Mouse (Mus musculus): Measurements from ENCODE around the gene Pum3. TPM values are rescaled to one million over a fixed set of nuclear protein-coding genes. Genes with fewer than 3 reads are reported as not detected.
A peak's percentile ranks its signal among the peaks of the same experiment; 100 is the strongest.

Gene Pum3
- total RNA-seq (2021) (100 to 1,000 TPM in 1 of 2 experiments, 10 to 100 TPM in 1; 95.6 to 105 TPM), polyA plus RNA-seq (2012; rRNA removed) (10.7 and 10.9 TPM in 2 replicates)
- long read RNA-seq, transcript Pum3-201 (18 exons, 3,471 nt), result major isoform, 39 of 76 reads
- long read RNA-seq, partial matches to known transcripts, result 32 of 76 reads
- long read RNA-seq, other reads (novel, unspliced or antisense), result 5 of 76 reads

DNA sequence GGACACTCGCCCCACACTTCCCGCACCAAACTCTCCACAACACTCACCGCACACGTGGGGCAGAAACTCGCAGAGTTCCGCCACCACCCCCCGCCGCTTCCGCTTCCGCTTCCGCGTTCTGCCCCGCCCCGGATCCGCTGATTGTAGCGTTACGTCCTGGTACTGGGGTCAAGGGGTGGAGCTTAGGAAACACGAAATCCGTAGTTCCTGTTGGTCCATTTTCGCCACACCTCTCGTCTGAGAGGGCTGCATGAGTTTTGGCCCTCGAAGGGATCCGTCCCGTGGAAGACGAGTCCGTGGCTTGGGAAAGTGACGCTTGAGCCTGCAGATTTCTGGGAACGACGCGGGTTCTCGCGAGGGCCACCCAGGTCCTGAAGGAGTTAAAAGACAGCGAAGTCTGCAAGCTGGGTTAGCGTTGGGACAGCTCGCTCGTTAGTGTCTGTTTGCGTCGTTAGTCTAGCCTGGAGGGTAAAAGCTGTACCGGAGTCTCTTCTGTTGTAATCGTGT, at the start of gene Pum3:
Pum3 (minus strand) TSS at position 81 of the 507 bp plus-strand sequence.
- peak; percentile 98 for DNase-seq

DNA sequence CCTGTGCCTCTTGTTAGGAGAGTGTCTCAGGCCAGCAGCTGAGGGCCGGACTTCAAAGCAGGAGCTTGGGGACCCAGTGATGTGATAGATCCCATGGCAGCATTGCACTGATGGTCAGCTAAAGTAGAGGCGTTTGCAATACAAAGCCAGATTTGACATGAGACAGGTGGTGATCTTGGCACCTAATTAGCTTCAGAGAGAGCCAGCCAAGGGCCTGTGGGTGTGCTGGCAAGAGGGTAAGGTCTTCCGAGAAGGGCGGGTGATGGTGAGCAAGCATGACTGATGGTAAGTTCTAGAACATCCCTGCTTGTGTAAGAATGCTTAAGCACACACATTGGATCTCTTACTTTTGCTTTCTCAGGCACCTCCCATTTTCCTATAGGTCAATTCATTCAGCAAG, 37.1 kb upstream of the Pum3 start:
- DNase-seq, result no peak

DNA sequence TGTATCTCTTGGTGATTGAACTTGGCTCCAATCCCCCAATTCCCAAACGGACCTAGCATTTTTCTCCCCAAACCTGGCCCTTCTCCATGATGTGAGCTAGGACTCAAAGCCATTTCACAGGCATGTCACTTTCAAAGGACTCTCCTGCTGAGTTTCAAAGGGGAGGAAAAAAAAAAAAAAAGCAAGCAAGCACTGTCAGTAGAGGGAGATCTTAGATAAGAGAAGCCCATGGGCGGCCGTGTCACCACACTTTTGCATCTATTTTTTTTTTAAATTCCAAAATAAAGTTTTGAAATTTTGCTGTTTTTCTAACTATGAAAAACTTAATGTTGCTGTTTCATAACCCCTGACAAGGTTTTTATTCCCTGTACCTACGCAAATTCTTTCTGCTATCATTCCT, 33.0 kb upstream of the Pum3 start:
- DNase-seq, result no peak

DNA sequence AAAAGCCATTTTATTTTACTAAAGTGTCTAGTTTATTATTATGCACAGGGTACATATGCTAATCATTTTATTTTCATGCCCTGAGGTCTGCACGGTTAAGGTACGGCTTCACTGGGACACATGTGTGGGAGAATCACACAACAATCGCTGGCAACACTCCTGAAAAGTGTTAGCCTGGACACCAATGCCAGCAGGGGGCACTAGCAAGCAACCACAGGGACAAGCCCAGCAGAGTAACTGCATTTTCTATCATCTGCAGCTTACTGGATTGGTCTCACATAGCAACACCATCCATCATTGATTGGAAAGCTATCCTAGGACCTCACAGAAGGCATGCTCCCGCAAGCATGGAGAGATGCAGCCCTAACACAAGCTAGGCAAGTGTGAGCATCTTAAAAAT, 20.8 kb upstream of the Pum3 start:
- peak; percentile 63 for DNase-seq

DNA sequence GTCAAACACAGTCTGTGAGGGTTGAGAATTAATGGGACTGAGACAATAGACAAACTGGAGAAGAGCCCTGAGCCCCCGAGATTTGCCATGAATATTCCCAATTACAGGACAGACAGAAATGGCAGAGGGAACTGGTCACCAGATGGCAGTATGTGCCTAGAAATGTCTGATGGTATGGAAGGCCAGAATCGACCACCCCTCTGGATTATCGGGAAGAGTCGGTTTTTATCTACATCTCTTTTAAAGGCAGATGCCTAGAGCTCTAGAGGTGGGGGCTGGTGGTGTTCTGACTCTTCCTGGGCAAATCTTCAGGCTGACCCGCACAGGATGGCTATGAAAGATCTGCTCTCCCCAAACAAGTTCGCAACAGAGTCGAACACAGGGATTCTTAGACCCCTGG, 17.9 kb upstream of the Pum3 start:
- DNase-seq, result no peak

DNA sequence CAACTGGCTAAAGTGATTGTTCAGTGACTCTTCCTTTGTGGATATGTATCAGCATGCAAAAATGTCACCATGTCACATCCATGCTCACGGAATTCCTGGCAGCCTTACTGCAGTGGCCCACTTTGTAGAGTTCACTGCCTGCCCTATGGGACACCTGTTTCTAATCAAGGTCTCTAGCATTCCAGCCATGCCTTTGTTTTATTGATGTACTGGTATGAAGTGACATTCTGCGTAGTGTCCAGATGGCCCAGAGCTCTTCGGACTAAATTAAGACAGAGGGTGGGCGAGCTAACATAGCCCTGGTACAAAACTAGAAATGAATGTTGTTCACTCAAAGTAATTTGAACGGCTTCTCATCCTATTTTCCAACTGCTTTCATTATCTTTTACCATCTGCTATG, 11.5 kb upstream of the Pum3 start:
- DNase-seq, result no peak

DNA sequence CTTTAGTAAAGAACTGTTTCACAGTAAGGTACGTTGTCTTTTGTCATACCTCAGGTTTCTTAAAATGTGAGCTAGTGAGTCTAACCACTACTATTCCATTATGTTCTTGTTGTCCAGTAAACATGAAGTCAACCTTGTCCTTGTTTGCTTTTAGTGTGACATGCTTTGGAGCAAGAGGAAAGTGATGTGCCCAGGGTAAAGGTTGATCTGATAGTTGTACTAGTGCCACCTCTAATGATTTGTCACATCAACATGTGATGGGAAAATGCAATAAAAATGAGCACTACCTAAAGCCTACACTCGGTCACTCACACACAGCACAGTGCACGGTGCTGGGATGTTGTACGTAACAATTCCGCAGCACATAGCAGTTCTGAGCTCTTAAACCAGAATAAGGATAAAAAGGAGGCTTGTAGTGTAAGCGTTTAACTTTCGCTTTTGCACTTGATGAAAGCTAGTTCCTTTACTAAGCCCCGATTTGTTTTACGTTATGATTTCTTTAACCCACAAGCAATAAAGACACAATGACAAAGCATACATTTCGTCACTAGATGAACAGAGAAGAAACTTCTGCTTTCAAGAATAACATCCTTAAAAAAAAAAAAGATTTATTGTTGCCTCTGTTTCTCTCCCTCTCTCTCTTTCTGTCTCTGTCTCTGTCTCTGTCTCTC, 8.5 kb upstream of the Pum3 start:
- no peak for DNase-seq

DNA sequence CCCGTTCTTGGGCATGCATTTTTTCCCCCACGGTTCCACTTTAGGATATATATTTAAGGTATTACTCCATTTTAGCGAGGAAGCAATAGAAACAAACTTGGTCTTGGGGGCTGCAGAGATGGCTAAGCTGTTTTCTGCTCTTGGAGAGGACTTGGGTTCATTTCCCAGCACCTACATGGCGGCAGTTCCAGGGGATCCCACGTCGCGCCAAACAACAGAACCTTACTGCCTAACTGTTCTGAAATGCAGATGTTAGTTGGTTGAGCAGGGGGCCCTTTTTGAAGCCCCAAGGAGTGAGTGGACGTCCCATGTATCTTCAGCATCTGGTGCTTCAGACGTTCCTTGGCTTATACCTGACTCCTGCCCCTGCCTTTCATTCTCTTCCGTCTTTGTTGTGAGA, 781 bp upstream of the Pum3 start:
- DNase-seq, result peak; percentile 30

DNA sequence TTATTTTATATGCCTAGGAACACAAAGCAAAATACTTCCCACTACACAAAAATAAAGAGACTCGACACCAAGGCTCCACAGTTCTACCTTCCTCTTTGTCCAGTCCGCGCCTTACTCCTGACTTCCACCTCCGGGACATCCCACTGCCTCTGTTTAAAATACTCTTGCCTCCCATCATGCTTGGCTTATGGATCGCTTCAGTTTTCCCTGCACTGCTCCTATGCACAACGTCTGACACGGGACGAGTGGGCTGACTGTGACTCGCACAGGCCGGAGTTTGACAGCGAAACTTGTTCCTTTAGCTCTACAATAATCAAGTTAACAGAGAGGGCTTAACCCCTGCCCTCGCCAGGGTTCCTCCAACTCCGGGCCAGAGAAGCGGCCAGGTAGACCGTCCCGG, 344 bp downstream of the Pum3 start:
- no peak for DNase-seq

DNA sequence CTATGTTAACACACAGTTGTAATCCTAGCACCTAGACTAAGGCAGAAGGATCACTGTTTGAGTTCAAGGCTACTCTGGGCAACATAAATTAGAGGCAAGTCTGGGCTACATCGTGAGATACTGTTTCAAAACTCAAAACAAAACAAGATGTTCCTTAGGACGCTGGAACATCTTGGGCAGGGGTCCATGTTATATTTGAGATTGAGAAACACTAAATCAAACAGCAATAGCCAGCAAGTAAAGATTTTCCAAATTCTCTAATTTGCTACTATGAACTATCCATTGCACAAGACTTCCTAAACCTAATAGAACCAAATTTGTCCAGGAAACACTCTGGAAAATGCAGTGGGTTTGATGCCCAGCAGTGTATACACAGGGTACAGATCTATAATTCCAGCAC, 1.8 kb downstream of the Pum3 start:
- DNase-seq, result no peak

DNA sequence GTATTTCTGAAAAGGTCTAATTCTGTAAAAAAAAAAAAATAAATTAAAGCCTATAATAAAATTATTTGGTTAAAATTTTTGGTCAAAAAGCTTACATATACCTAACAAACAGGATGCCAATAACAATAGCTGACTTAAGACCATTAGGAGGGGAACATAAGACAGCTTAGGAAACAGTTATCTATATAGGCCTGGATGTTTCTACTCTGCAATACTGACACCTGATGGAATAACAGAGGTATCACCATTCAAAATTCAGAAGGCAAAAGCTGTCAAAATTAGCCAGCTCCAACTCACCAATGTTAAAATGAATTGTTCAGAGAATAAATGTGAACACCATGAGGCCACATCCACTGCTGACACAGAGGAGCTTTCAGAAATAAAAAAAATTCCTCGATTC, 3.2 kb downstream of the Pum3 start:
- no peak for DNase-seq

DNA sequence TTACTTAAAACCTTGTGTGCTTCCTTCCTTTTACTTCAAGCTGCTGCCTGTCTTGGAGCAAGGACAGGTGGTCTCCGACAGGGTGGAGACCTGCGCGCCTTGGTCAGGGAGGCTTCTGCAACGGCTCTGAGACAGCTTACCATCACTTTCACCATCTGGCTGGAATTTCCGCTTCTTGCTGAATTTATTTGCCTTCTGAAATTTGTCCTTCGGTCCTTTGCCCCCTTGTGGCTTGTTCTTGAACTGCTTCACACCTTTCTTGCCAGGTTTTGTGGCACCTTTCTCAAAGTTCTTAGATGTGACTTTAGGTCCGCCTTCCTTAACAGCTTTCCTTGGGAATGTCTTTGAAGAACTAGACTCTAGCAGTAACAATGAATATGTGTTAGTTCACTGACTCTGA, 4.0 kb downstream of the Pum3 start:
- DNase-seq, result peak; percentile 29

DNA sequence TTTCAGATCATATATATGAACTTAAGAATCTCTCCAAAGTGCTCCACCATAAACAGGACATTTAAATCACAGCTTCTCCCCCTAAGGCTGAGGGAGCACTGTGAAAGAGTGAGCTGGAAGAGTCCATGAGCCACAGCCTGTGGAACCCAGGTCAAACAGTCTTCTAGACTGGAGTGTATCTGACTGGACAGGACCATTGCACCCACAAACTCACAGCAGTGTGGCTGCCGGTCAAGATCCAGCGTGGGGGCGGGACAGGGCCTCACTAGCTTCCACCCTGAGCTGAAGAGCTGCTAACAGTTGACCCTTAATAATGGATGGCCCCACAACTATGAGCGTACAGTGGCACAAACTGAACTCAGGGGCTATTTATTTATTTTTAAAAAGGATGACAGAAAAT, 12.2 kb downstream of the Pum3 start:
- DNase-seq, result no peak

DNA sequence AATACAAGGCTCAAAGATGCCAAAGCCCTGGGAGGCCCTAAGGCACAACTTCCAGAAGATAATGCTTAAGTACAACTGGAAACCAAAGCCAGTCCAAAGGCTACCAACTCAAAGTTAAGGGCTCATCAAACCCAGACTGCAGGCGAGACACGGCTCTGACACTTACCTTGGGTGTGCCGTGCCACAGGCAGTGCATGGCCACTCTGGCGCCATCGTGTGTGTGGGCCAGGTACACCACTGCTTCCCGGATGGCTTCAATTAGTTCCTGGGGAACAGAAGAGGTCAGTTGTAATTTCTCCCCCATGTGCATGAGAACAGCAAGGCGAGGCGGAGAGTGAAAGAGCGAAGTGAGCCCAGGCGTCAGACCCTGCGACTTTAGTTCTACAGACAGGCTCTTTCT, 13.1 kb downstream of the Pum3 start:
- peak; percentile 66 for DNase-seq

DNA sequence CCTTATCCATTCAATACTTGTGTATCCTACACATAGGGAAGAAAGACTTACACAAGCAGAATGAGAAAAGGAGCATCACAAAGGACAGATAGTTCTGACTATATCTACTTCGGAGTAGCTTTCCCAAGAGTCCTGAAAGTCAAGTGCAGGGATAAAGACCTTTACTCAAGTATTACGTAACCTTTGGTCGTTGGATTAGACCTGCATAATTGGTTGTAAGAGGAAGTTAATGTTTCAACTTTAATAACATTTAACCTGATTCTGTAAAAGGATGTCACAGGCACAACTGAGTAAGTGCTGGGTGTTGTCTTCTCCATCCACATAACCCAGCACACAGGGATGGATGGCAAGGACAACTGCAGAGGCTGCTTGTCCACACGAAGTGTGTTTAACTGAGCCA, 18.3 kb downstream of the Pum3 start:
- no peak for DNase-seq

DNA sequence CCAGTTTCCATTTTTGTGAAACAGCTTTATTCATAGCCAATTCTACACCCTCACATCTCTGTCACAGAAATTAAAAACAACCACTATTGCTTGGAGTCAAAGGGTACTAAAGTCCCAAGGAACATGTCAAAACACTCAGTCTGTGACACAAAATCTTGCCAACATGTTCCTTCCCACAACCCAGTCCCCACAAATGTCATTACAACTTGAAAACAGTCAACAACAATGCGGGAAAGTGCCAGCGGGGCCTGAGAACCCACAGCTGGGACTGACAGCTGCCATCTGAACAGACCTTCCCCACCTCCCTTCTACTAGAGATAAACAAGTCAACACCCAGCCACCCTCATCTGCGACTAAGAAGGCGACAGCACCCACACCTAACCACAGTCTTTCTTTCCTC, 18.9 kb downstream of the Pum3 start:
- no peak for DNase-seq

DNA sequence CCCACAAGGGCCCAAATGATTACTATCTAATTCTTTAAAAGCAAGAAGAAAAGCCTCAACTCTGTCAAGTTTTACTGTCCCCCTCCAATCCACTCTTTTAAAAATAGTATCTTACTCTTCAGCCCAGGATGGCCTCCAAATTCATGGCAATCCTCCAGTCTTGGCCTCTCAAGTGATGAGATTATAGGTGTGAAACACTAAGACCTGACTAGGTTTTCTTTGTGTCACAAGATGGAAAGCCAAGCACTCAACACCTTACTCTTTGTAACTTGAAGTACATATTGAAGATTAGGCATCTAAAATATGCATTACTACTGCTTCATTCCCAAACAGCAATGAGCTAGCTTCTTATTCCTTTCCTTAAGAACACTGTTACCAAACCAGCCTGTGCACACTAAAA, 19.8 kb downstream of the Pum3 start:
- DNase-seq, result no peak

DNA sequence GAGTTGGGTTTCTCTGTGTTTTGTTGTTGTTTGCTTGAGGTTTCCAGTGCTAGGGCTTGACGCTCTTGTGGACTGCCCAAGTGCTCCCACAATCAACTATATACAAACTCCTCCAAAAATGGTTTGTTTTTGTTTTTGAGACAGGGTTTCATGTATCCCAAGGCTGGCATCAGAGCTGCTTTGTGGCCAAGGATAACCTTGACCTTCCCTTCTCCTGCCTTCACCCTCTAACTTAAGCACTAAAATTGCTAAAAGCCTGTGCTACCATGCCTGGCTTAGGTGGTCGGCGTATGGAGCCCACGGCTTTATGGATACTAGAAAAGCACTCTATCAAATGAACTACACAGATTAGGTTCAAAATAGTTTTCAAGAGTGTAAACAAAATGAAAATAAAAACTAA, 20.4 kb downstream of the Pum3 start:
- DNase-seq, result peak; percentile 21

DNA sequence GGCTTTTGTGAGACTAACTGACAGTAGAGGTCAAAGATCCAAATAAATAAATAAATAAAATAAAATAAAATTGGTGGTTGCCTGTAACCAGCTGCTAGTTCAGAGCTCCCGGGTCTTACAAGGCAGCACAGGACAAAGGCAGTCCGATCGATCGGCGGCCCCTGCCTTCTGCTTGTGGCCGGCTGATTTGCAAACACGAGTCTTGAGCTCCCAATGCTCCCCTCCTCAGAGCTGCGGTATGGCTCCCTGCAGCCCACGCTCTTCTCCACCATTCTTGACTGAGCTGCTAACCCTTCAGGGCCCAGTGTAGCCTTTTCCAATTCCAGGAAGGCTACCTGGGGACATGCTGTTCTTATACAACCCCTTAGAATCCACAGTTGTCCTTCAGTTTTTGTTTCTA, 31.8 kb downstream of the Pum3 start:
- no peak for DNase-seq

DNA sequence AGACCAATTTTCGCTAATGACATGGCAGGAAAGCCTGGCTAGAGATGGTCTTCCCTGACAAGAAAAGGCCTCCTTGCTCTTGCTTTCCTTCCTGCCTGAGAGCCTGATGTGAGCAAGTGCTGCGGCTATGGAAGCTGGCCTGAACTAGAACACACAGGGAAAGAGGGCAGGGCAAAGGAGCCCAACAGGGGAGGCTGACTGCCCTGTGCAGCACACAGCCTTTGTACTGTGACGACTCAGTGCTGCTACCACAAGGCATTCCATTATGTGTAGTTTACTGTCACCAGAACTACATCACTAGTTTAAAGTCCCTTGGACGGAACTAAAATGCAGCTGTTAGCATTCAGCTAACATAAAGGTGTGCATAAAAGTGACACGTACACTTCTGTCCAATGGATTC, 32.4 kb downstream of the Pum3 start:
- DNase-seq, result no peak

DNA sequence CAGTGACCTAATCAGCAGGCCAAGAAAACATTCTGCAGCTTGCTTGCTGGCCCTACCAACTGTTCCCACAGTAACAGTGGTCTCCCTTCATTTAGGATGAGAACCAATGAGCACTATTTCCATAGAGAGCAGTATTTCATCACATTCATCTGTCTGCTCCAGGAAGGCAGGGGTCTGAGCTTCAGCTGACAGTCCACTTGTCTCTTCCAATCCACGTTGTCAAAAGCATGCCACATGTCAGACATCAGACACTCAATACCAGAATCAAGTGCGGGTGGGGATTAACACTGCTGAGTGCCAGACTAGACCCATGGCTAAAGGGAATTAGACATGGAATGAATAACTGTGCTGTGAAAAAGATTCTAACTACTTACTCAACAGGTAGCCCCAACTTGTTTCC, 32.9 kb downstream of the Pum3 start:
- no peak for DNase-seq

DNA sequence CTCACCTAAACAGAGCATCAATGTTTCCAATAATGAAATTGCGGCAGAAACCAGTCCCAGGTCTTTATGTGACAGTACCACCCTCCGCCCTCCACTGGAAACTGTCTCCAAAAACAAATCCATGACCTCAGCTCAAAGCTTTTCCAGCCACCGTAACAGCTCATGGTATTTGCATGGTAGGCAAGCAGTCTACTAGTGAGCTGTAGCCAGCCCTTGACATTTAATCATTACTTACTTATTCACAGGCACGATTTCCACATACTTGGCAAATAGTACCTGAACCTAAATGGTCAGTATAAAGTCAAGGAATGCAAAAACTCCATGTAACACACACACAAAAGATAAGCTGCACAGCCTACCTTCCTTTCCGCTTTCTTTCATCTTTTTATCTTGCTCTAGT, 33.7 kb downstream of the Pum3 start:
- DNase-seq, result peak; percentile 63

DNA sequence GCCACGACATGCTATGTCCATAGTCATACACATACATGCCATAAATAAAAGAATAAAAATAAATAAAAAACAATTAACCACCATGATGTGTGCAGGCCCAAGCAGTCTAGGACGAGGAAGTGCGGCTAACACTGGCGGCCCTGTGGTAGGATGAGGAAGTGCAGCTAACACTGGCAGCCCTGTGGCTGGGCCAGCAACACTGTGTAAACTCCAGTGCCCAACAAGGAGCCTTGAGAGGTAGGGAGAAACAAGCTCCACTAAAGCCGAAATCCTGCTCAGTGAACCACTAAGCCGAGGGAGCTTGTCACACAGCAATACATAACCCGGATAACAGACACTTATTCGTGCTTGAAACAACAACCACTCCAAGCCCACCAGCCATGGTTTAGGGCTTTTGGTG, 34.1 kb downstream of the Pum3 start:
- DNase-seq, result no peak

DNA sequence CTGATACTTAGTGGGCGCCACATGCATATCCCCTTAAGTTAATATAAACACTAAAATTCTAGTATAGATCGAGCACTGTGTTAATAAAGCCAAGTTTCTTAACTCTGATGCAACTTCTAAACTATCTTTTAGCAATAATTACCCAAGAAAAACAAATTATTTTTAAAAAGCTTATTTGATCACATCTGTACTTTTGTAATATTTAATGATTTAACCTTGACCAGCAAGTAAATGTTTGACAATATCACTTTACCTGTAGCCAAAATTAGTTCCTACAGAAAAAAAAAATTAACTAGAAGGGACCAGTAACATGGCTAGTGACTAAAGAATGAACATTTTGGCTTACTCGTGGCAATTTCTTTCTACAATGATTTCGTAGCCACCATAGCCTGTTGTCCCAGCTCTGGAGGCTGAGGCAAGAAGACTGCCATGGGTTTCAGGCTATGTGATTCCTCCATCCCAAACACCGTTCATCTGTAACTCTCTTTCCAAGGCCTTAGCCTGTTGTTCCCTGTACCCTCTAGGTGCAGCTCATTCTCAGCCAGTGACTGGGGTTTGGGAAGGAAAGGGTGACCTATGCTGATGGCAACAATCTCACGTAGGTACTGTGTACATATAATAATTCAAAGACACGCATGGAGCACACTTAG, 35.2 kb downstream of the Pum3 start:
- no peak for DNase-seq
